Mouse (Mus musculus): ENCODE data around the gene Hdac1.
"Not testable (repeated sequence)": the region's sequence is repeated elsewhere in the genome, so short reads cannot be mapped to it uniquely, and the experiment has no call there.

Hdac1 gene

DNA sequence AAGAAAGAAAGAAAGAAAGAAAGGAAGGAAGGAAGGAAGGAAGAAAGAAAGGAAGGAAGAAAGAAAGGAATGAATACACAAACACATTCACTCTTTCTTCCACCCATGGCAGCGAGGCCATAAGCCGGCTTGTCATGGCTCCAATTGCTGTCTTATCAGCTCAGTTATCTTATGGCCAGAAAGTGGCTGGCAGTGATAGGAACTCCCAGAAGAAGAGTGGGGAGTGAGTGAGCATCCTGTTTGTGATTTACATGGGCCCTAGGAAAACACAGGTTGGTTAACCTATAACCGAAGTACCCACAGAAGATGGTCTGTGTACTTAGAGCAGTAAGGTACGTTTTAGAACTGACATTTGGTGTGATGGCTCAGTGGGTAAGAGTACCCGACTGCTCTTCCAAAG is 18.7 kb upstream of the Hdac1 start:
- DNase-seq (ENCODE audit: inconsistent age in 2 of 2, low spot score in 1 of 2): no peak

GRCm38 (mm10) chr4:129558321-129558955 is 15.9 kb upstream of the Hdac1 start:
- DNase-seq (ENCODE audit: inconsistent age in 2 of 2, low spot score in 1 of 2): peak in 1 of 2 experiments; percentile 41

DNA sequence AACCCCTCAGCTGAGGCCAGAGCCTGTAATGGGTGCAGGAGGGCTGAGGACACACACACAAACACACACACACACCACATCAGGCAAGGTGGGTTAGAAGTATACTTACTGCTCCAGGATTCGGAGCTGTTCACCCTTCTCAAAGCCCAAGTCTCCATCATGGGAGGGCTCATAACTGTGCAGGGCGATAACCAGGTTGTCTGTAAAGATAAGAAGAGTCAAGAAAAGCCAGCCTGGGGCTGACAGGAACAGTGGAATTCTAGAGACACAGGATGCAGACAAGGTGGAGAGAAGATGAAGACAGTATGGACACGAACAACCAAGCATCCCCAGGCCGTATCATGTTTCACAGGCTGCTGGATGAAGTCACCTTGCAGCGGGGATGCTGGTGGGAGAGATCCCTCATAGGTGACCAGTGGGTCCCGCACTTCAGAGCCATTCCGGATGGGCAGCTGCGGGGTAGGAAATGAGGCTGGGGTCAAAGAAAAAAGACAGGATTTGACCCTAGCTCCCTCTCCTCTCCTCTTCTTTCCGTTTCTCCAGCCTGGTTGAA is 14.8 kb upstream of the Hdac1 start:
- DNase-seq (ENCODE audit: inconsistent age in 2 of 2, low spot score in 1 of 2): no peak

DNA sequence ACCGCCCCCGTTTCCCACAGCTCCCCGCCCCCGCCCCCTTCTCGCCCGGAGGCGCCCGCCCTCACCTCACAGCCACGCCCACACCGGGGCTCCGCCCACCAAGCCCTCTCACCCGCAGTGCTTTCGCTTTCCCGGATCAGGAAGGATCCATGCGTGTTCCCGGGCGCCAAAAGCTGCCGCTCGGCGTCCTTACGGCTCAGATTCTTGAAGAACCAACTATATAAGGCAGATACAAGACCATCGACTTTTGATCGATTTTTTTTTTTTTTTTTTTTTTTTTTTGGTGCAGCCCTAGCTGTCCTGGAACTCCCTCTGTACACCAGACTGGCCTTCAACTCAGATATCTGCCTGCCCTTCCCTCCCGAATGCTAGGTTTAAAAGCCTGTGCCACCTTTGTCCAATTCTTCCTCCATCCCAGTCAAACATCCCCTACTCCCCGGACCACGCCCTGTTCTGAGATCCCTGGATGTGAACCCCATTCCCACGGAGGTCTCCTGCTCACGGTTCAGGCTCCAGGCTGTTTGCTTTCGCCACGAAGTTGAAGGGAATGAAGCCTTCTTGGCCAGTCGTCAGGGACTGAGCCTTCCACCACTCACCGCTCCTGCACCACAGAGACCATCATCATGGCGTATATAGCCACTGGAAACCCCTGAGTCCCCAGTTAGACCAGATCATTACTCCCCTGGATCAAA is 14.2 kb upstream of the Hdac1 start:
- DNase-seq (ENCODE audit: inconsistent age in 2 of 2, low spot score in 1 of 2): peak; percentile 92 to 96

DNA sequence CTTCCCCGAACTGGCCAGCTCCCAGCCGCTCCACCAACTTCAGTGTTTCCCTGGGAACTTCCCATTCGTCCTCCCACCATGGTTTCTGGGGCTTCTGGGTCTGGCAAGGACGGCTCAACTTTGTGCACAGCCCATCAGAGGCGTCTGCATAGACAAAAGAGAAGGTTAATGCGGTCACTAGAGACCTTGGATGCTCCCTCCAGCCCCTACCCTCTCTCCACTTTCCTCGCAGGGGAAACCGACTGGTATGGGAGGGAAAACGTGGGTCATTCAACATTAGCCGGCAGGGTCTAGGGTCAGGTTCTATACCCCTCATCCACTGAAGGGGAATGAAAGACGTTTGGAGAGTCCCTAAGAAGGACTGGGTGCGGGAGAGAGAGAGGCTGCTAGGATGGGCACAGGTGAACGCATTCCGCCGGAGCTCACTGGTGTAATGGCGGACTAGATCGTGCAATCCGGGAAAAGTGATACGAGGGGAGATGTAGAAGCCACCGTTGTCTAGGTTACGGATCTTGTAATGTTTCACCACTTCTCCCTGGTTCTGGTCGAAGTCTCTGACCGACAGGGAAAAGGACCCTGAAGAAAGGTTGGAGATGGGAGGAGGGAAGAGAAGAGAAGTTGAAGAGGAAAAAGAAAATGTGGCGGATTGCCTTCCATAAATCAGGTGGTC is 13.5 kb upstream of the Hdac1 start:
- peak in 1 of 2 experiments; percentile 46 for DNase-seq (ENCODE audit: inconsistent age in 2 of 2, low spot score in 1 of 2)

GRCm38 (mm10) chr4:129555421-129555861 is 12.9 kb upstream of the Hdac1 start:
- DNase-seq (ENCODE audit: inconsistent age in 2 of 2, low spot score in 1 of 2): peak; percentile 78 to 92

DNA sequence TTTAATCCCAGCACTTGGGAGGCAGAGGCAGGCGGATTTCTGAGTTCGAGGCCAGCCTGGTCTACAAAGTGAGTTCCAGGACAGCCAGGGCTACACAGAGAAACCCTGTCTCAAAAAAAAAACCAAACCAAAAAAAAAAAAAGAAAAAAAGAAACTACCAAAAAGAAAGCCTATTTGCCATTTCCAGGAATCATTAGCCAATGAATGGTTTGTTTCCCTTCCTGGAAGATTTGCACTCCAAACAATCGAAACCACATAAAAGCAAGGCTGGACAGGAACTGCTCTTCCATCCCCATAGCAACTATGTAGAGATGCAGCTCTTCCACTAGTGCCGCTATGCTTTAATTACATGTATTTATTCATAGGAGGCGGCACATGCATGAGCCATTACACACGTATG is 12.0 kb upstream of the Hdac1 start:
- not testable (repeated sequence) for DNase-seq (ENCODE audit: inconsistent age in 2 of 2, low spot score in 1 of 2)

DNA sequence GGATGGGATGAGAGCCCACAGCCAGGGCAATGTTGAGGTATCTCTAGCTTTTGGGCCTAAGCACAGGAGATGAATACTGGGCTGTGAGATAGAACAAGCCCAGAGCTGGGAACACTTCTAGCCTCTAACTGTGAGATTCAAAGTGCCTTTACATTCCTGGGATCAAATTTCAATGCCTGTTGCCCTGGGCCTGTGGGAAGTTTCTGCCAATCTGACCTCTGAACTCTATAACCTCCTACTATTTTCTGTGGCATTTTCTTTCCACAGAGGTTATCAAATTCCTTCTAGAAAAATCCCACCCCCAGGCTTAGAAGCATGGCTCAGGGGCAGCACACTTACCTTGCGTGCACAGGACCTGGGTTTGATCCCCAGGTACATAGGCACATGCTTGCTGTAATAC is 7.8 kb upstream of the Hdac1 start:
- no peak for DNase-seq (ENCODE audit: inconsistent age in 2 of 2, low spot score in 1 of 2)

DNA sequence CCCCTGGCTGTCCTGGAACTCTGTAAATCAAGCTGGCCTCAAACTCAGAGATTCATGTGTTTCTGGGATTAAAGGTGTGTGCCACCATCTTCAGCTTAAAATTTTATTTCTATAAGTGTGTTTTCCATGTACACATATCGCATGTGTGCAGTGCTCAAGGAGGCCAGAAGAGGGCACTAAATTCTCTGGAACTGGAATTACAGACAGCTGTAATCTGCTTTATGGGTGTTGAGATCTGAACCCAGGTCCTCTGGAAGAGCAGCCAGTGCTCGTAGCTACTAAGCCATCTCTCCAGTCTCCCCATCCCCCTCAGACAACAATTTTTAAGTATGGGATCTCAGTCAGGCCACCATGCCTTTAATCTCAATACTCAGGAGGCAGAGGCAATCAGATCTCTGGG is 6.8 kb upstream of the Hdac1 start:
- peak in 1 of 2 experiments; percentile 58 for DNase-seq (ENCODE audit: inconsistent age in 2 of 2, low spot score in 1 of 2)

GRCm38 (mm10) chr4:129547631-129548030 is 5.1 kb upstream of the Hdac1 start:
- not testable (repeated sequence) for DNase-seq (ENCODE audit: inconsistent age in 2 of 2, low spot score in 1 of 2)

DNA sequence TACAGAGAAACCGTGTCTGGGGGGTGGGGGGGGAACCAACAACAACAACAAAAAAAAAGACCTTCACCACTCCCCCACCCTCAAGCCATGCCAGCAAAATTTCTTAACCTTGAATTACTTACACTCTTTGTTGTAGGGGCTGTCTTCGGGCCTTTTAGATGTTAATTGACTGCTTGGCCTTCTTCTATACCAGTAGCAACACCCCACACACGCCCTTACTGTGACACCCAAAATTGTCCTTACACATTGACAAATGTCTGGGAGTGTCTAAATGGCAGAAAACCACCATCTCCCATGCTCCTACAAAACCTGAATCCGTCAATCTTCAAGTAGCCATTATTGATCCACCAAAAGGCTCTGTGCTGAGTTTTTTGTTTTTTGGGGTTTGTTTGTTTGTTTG is 1.6 kb upstream of the Hdac1 start:
- DNase-seq (ENCODE audit: inconsistent age in 2 of 2, low spot score in 1 of 2): no peak

DNA sequence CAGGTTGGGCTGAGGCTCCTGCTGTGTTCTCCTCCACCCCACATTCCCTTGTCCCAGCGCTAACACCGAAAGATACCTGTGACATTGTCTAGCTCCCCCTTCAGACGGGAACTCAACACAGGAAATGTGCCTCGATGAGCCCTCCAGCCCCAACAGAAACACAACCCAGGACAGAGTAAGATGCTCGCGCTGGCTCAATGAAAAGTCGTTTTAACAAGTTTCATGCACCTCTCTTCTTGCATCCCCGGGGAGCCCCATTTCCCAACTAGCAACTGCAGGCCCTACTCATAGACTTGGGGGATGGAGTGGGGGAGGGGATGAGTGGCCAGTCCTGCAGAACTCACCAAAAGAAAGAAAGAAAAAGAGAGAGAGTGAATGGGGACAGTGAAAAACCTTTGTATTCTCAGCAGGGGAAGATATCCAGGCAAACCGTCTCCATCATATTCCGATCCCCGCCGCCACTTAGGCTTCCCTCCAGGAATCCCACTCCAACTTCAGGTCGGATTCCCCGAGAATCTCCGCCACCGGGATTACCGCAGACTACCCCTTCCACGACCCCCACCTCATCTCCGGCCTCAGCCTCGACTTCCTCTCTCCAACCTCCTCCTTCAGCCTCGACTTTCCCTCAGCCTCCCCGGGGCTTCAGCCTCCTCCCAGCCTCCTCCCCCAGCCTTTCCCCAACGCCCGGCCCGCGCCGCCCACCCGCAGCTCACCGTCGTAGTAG is 483 bp downstream of the Hdac1 start:
- peak; percentile 30 to 70 for DNase-seq (ENCODE audit: inconsistent age in 2 of 2, low spot score in 1 of 2)

- peak in 1 of 2 experiments; percentile 50 for DNase-seq (ENCODE audit: inconsistent age in 2 of 2, low spot score in 1 of 2)
These were observed 2.5 kb downstream of the Hdac1 start for GRCm38 (mm10) chr4:129540012-129540411.

GRCm38 (mm10) chr4:129528901-129529300 is 13.6 kb downstream of the Hdac1 start:
- DNase-seq (ENCODE audit: inconsistent age in 2 of 2, low spot score in 1 of 2): peak; percentile 63 to 82

DNA sequence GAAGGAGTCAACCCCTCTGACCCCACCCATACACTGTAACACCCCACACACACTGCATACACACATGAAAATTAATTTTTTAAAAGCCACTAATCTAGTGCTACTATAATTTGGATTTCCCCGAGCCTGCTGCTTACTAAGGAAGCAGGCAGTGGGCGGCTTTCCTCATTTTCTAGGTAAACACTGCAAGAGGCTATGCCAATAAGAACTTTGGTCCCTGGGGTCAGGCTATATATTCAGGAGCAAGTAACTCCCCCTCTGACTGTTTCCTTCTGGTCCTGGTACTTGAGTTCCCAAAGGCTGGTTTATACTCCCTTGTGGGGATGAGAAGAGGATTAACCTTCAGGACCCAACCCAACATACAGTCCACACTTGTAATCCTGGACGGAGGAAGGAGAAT is 16.6 kb downstream of the Hdac1 start:
- no peak for DNase-seq (ENCODE audit: inconsistent age in 2 of 2, low spot score in 1 of 2)

DNA sequence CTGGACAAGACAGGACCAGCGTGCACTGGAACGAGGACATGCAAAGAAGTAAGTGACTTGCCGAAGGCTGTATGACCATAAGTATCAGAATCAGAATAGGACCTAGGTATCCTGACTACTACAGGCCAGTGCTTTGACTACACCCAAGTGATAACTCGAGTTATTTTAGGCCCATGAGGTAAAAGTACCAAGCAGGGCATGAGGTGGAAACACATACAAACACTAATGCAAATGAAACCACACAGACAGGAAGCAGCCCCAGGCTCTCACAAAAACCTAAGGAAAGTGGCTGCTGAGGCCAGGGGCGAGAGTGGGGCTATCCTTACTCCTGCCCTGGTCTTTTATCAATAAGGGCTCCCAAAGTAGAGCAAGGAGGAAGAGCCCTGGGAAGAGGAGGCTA is 17.2 kb downstream of the Hdac1 start:
- no peak for DNase-seq (ENCODE audit: inconsistent age in 2 of 2, low spot score in 1 of 2)

GRCm38 (mm10) chr4:129518519-129518918 is 24.0 kb downstream of the Hdac1 start:
- DNase-seq (ENCODE audit: inconsistent age in 2 of 2, low spot score in 1 of 2): no peak

- no peak for DNase-seq (ENCODE audit: inconsistent age in 2 of 2, low spot score in 1 of 2)
These were observed 25.6 kb downstream of the Hdac1 start for GRCm38 (mm10) chr4:129516925-129517324.

- DNase-seq (ENCODE audit: inconsistent age in 2 of 2, low spot score in 1 of 2): peak; percentile 58 to 85
These were observed 28.1 kb downstream of the Hdac1 start for GRCm38 (mm10) chr4:129514300-129514898.

DNA sequence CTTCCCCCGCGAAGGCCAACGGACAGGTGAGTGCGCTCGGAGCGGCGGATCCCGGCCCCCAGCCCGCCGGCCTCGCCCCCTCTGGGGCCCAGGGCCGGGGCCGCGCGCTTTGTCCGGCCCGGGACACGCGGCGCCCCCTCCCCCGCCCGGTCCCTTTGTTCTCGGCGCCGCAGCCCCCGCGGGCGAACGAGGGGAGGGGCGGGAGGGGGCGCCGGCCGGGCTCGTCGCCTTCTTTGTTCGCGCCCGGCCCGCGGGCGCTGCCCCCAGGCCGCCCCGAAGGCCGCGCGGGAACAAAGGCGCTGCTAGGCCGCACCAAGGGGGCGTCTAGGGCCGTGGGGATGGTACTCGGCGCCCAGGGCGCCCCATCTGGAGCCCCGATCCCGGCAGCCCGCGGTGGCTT is 28.6 kb downstream of the Hdac1 start:
- DNase-seq (ENCODE audit: inconsistent age in 2 of 2, low spot score in 1 of 2): no peak
